Mouse (Mus musculus) heart, adult 2 months (tissue): ENCODE results near the gene Zscan22.
"Not testable (repeated sequence)": the region's sequence is repeated elsewhere in the genome, so short reads cannot be mapped to it uniquely, and the experiment has no call there.

Experiments used
- CTCF ChIP-seq: fragments of 200-600 bp; IDR thresholded peaks from 2 replicates; pipeline ENCODE4 v1.8.1; 2022; ENCODE audit warnings: antibody characterized with exemption, mild to moderate bottlenecking, moderate library complexity
- EP300 ChIP-seq: fragments of 200-500 bp; IDR thresholded peaks from 2 replicates; pipeline ENCODE4 v1.6.1; 2011; ENCODE audit warnings: low read depth, low read length, control low read depth; ENCODE audit not compliant: insufficient read depth
- POLR2A ChIP-seq: fragments of 200-500 bp; IDR thresholded peaks from 2 replicates; pipeline ENCODE4 v1.6.1; 2011; ENCODE audit warnings: mild to moderate bottlenecking, low read depth, low read length, control low read depth; ENCODE audit not compliant: insufficient read depth

- TF ChIP-seq POLR2A, CTCF, EP300: not testable (repeated sequence)
Measured at GRCm38 (mm10) chr7:12920495-12920894, 22.9 kb downstream of the Zscan22 start.
